ENCODE assay signal across 8 mouse cellular contexts in genomic region chr19:43662176-43662967, GRCm38 (mm10). TPM values are rescaled to one million over a fixed set of nuclear protein-coding genes. Genes with fewer than 3 reads are reported as not detected.
A peak's percentile ranks its signal among the peaks of the same experiment; 100 is the strongest.
DNase-seq lines count a peak whose midpoint lies in the region; ATAC-seq and TF ChIP-seq lines count a peak whose summit lies in the region.

No protein-coding gene starts in this region.

- TF ChIP-seq CTCF in cortical plate, adult 2 months (IDR thresholded peaks at IDR 0.05; ENCODE audit: extremely low read depth, insufficient read depth, low read length), result 0 out of 2 replicates have a peak, but pooled peaks have one; percentile 12

- peaks cover 17% of the 10 kb centered on the region for H3K36me3 ChIP-seq in heart, embryonic 10.5 days
- H3K36me3 ChIP-seq in hindbrain, embryonic 14.5 days (replicated peaks; ENCODE audit: control insufficient read depth, insufficient read depth), result peaks cover 21% of the 10 kb centered on the region
- H3K36me3 ChIP-seq in limb, embryonic 15.5 days, result peaks cover 26% of the 10 kb centered on the region

- 39% methylated on average over 19 of the region's 19 CpGs for WGBS in heart, embryonic 10.5 days
- 33% methylated on average over 19 of the region's 19 CpGs for WGBS in hindbrain, embryonic 14.5 days
- WGBS in limb, embryonic 15.5 days, result 36% methylated on average over 19 of the region's 19 CpGs

- no peaks in the 10 kb centered on the region for H3K4me1 ChIP-seq in heart, embryonic 10.5 days
- H3K4me1 ChIP-seq in cortical plate, adult 2 months (ENCODE audit: control insufficient read depth, insufficient read depth, low read length), result no peaks in the 10 kb centered on the region
- 0 out of 2 replicates have a peak, but pooled peaks cover 8% of the 10 kb centered on the region for H3K4me1 ChIP-seq in hindbrain, embryonic 14.5 days (replicated peaks; ENCODE audit: control insufficient read depth, insufficient read depth, low read length)
- H3K4me1 ChIP-seq in limb, embryonic 15.5 days, result peaks cover 12% of the 10 kb centered on the region; the same call in 1 of the 2 replicates

- H3K9me3 ChIP-seq in heart, embryonic 10.5 days, result no peaks in the 10 kb centered on the region
- H3K9me3 ChIP-seq in hindbrain, embryonic 14.5 days (ENCODE audit: control insufficient read depth, low read length), result no peaks in the 10 kb centered on the region
- H3K9me3 ChIP-seq in limb, embryonic 15.5 days, result no peaks in the 10 kb centered on the region

- no peak overlapping the region for H3K9ac ChIP-seq in hindbrain, embryonic 14.5 days
- no peak overlapping the region for H3K9ac ChIP-seq in limb, embryonic 15.5 days

- ATAC-seq in hindbrain, embryonic 14.5 days (ENCODE audit: low FRiP score), result peak; percentile 54; the same call in 1 of the 2 replicates
- no peak for ATAC-seq in limb, embryonic 15.5 days (ENCODE audit: insufficient number of reproducible peaks, low FRiP score, low TSS enrichment, low read depth)

- H3K4me3 ChIP-seq in heart, embryonic 10.5 days, result 0 out of 2 replicates have a peak overlapping the region, but pooled peaks have one; percentile 15
- H3K4me3 ChIP-seq in cortical plate, adult 2 months (ENCODE audit: insufficient read depth, low read length), result no peak overlapping the region
- H3K4me3 ChIP-seq in hindbrain, embryonic 14.5 days (replicated peaks; ENCODE audit: low read length), result no peak overlapping the region
- no peak overlapping the region for H3K4me3 ChIP-seq in limb, embryonic 15.5 days

- peaks cover 17% of the 10 kb centered on the region; the same call in 1 of the 2 replicates for H3K27me3 ChIP-seq in heart, embryonic 10.5 days (ENCODE audit: insufficient read depth, poor library complexity, severe bottlenecking)
- H3K27me3 ChIP-seq in hindbrain, embryonic 14.5 days (ENCODE audit: control insufficient read depth, insufficient read depth, low read length), result no peaks in the 10 kb centered on the region
- H3K27me3 ChIP-seq in limb, embryonic 15.5 days, result no peaks in the 10 kb centered on the region

- H3K4me2 ChIP-seq in hindbrain, embryonic 14.5 days (replicated peaks), result no peak overlapping the region
- no peak overlapping the region for H3K4me2 ChIP-seq in limb, embryonic 15.5 days

- H3K27ac ChIP-seq in heart, embryonic 10.5 days, result no peak overlapping the region
- no peak overlapping the region for H3K27ac ChIP-seq in cortical plate, adult 2 months (ENCODE audit: insufficient read depth, low read length)
- no peak overlapping the region for H3K27ac ChIP-seq in hindbrain, embryonic 14.5 days
- 0 out of 2 replicates have a peak overlapping the region, but pooled peaks have one; percentile 27 for H3K27ac ChIP-seq in limb, embryonic 15.5 days

- intact Hi-C loops in heart, postnatal 25 days (cut with DNase I), result no loop called here

- peak; percentile 83 for DNase-seq in heart, embryonic 10.5 days (ENCODE audit: low spot score)
- no peak for DNase-seq in heart, postnatal 25 days (ENCODE audit: low spot score)
- no peak for DNase-seq in hindbrain, embryonic 14.5 days (ENCODE audit: low spot score)
- peak; percentile 53 for DNase-seq in testis, postnatal 10 days (ENCODE audit: low spot score)
- no peak for DNase-seq in right cerebral cortex, postnatal 4 days
- DNase-seq in frontal cortex, postnatal 25 days (ENCODE audit: low spot score in 2 of 2), result no peak

- no peak for TF ChIP-seq POLR2A in cortical plate, adult 2 months (IDR thresholded peaks at IDR 0.05; ENCODE audit: extremely low read depth, insufficient read depth, low read length)

RNA-seq across cellular contexts. Expression of gene Slc25a28, which starts 12.3 kb away (rescaled TPM):
- polyA plus RNA-seq in heart, embryonic 10.5 days (2016; fragmentation: Nextera tagmentation; extraction: Ambion mirVana), result 9.2 and 13.7 TPM in 2 replicates
- total RNA-seq in heart, postnatal 25 days (2021), result 10 to 100 TPM; 19.3 to 21.6 TPM
- 106 and 113 TPM in 2 replicates for polyA plus RNA-seq in cortical plate, adult 2 months (2012; rRNA removed)
- 14.2 and 14.9 TPM in 2 replicates for polyA plus RNA-seq in hindbrain, embryonic 14.5 days (2014; fragmentation: Nextera tagmentation; extraction: Ambion mirVana)
- polyA plus RNA-seq in limb, embryonic 15.5 days (2015; fragmentation: Nextera tagmentation; extraction: Ambion mirVana), result 13.5 and 13.9 TPM in 2 replicates

RNA-seq across cellular contexts. Expression of gene Entpd7, which starts 27.1 kb away (rescaled TPM):
- 7.7 and 7.9 TPM in 2 replicates for polyA plus RNA-seq in heart, embryonic 10.5 days (2016; fragmentation: Nextera tagmentation; extraction: Ambion mirVana)
- 1 to 10 TPM; 2.7 to 3.1 TPM for total RNA-seq in heart, postnatal 25 days (2021)
- polyA plus RNA-seq in cortical plate, adult 2 months (2012; rRNA removed), result 9.5 and 10.5 TPM in 2 replicates
- polyA plus RNA-seq in hindbrain, embryonic 14.5 days (2014; fragmentation: Nextera tagmentation; extraction: Ambion mirVana), result 11.9 and 13.0 TPM in 2 replicates
- polyA plus RNA-seq in limb, embryonic 15.5 days (2015; fragmentation: Nextera tagmentation; extraction: Ambion mirVana), result 9.9 and 11.5 TPM in 2 replicates

RNA-seq across cellular contexts. Expression of gene Nkx2-3, which starts 50.2 kb away (rescaled TPM):
- 0.55 and 2.4 TPM in 2 replicates for polyA plus RNA-seq in heart, embryonic 10.5 days (2016; fragmentation: Nextera tagmentation; extraction: Ambion mirVana)
- not detected for total RNA-seq in heart, postnatal 25 days (2021)
- polyA plus RNA-seq in cortical plate, adult 2 months (2012; rRNA removed), result not detected in 2 replicates
- not detected in 2 replicates for polyA plus RNA-seq in hindbrain, embryonic 14.5 days (2014; fragmentation: Nextera tagmentation; extraction: Ambion mirVana)
- not detected in 2 replicates for polyA plus RNA-seq in limb, embryonic 15.5 days (2015; fragmentation: Nextera tagmentation; extraction: Ambion mirVana)

Comparison
In these comparisons a context has a peak if more than half of its experiments do, and no peak if none do; other contexts are left out.
1. DNase-seq: peak in heart, embryonic 10.5 days (single experiment) and testis, postnatal 10 days (single experiment); none in heart, postnatal 25 days (single experiment), hindbrain, embryonic 14.5 days (single experiment), right cerebral cortex, postnatal 4 days (single experiment) and frontal cortex, postnatal 25 days (0 of 2).